Mouse (Mus musculus) frontal cortex, adult (tissue): ENCODE results near the gene Gm20388.

ENCODE experiments used
- ATAC-seq: cut with Nextera tagmentation; 2 replicates; pipeline ENCODE4 v1.9.2; 2017; ENCODE audit warnings: mild to moderate bottlenecking, moderate library complexity, mixed read lengths; ENCODE audit not compliant: low TSS enrichment

The Gm20388 gene

DNA sequence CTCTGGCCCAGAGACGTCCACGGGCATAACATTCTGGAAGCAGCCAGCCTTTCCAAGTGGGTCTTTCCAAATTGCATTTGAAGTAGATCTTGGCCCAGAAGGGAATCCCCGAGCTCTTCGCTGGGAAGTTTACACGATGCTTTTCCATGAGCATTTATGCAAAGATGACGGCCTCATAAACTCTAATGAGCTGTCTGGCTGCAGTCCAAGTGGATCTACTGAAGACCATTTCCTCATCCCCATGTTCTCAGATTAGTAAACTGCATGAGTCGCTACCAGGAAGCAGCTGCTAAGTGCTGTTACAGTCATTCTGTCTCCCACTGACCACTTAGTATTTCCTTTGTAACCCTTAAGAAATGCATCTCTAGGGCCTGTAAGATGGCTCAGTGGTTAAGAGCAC is 3852.7 kb downstream of the Gm20388 start:
- ATAC-seq = no peak

DNA sequence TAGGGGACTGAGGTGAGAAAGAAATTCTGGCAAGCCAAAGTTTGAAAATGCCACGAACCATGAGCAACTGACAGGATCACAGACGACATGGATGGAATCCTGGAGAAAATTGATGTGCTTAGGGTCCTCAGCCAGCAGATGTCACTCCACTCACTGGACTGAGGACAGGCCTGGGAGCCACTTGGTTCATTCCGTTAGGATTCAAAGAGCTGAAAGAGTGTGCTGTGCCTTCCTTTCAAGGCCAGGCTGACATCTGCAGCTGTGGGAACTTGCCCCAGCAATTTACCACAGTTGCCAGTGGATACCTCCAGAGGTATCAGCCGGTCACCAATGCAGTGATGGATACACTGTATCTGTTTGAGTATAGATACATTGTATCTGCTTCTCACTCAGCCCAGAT is 3854.0 kb downstream of the Gm20388 start:
- no peak for ATAC-seq

- ATAC-seq = no peak
Observed at GRCm38 (mm10) chr8:123766516-123766915, 3855.9 kb downstream of the Gm20388 start.

- ATAC-seq = no peak
Observed at GRCm38 (mm10) chr8:123767874-123768273, 3857.2 kb downstream of the Gm20388 start.

DNA sequence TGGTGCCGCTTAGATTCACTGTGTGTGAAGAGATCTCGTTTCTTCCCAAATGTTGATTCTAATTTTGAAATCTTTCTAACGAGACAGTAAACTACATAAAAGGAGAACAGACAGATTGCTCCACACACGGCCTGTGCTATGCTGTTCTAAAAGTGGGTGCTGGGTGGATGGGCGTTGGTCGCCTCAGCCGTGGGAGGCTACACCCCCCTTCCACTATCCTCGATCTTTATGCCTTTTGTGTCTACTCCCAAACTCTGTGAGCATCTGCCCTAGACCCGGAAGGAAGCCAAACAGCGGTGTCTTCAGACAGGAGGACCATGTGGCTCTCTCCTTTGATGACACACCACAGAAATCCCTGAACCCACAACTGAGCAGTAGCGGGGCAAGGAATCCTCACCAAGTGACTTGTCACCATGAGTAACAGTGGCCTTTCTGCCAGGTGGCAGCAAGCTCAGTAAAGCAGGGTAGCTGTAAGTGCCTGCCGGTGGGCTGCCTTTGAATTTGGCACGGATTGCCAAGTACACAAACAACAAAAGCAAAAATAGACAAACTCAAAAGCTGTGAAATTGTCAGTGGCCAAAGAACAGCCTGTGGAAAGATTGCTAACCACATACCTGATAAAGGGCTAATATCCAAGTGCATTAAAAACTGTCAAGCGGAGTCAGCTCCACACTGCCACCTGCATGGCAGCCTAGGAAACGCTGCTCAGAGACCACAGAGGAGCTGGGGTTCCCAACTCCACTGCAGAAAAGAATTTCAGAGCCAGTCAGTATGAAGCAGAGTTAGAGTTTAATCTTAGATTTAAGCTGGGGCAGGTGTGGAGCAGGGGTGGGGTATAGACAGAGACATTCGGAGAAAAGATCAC is 3858.1 kb downstream of the Gm20388 start:
- peak; percentile 58 for ATAC-seq

DNA sequence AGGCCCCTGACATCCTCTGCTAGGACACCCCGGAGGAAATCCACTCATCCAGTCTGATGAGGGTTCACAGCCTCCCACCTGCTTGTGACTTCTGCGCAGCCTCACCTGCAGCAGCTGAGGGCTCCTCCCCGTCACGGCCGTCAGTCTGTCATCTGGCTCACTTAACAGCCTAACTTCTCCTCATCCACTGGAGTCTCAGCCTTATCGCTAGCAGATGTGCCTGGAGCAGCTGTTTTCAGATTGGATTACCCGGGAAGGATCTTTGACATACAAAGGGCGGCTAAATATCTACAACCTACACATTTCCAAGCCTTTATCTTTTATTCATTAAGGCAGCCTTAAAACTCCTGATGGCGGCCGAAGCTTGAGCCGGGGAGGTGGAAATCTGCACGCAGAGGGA is 3862.8 kb downstream of the Gm20388 start:
- no peak for ATAC-seq

GRCm38 (mm10) chr8:123774491-123774890 is 3863.8 kb downstream of the Gm20388 start:
- ATAC-seq = no peak

DNA sequence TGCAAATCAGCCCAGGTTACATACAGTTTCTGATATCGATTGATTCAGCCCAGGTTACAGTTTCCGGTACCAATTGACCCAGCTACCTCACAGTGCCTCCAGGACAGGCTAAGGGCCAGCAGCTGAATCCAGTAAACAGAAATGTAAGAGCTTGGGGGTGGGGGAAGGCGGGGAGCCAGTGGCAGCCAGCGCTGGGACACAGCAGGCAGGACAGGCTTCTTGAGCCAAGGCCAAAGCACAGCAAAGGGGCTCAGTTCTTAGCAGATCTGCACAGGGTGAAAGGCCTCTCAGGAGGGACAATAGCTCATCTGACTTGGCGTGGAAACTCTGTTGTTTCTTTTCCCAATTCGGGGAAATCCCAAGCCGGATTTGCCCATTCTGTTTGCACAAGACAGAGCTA is 3866.7 kb downstream of the Gm20388 start:
- peak; percentile 23; the same call in 1 of the 2 replicates for ATAC-seq

- no peak for ATAC-seq
Observed at GRCm38 (mm10) chr8:123780471-123780870, 3869.8 kb downstream of the Gm20388 start.

GRCm38 (mm10) chr8:123781256-123781655 is 3870.6 kb downstream of the Gm20388 start:
- ATAC-seq = no peak

GRCm38 (mm10) chr8:123783525-123784249 is 3873.0 kb downstream of the Gm20388 start:
- peak; percentile 92 for ATAC-seq

DNA sequence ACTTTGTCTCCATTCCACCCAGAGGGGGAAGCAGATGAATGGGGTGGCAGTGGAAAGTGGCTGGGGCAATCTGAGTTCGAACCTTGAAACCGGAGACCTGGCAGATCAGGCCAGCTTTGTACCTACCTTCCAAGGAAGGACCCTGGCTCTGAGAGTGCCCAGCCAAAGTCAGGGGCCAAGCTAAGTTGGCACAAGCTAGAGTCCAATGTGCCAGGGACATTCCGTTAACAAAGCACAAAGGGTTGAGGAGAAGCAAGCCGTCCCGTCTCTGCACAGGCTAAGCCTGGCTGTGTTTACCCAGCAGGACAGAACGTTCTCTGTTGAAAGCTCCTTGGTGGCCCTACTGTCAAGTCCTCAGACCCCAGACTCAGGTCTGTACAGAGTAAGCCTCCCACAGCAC is 3875.5 kb downstream of the Gm20388 start:
- 0 out of 2 replicates have a peak, but pooled peaks have one; percentile 14 for ATAC-seq

DNA sequence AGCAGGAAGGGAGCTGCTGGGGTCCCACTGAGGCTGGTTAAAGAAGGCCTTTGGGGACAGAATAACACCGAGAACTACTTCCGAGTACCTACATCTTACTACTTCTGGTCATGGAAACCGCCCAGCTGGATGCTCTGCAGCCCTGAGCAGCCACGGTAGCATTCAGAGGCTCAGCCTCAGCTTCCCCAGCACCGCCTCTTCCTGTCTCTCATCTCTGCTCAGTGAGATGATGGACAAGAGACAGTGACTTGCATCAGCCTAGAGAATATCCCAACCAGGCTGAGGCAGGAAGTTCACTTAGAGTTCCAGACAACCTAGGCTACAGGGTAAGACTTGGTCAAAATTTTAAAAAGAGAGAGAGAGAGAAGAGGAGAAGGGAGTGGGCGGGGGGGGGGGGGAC is 3876.0 kb downstream of the Gm20388 start:
- ATAC-seq = no peak

GRCm38 (mm10) chr8:123787254-123787897 is 3876.7 kb downstream of the Gm20388 start:
- ATAC-seq = no peak

DNA sequence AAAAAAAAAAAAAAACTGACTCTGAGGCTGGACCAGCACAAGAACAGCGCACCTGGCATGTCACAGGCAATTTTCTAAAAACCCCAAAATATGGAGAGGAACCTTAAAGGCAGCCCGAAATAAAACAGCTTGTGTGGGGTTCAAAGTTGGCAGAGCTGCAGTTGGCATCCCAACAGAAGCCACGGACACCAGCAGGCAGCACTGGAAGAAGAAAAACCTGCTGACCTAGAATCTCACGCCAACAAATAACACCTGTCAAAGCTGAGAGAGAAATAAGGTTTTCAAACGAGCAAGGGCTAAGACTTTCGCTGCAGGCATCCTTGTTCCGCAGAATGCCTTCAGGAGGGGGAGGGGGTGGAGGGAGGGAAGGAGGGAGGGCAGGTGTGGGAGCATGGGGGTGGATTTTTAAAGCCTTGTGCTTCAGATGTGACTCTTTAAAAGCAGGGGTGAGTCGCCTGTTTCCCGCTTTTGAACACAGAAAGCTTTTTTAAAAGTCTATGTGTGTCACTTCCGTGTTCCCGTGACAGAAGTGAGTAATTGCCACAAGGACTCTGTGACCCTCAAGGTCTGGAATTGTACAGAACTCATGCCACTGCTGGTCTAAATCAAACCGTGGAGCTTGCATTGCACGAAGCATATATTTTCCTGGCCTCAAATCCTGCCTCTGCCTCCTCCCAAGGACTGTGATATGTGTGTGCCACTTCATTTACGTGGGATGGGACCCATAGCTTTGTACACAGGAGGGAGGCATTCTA is 3878.0 kb downstream of the Gm20388 start:
- peak; percentile 47; the same call in 1 of the 2 replicates for ATAC-seq

DNA sequence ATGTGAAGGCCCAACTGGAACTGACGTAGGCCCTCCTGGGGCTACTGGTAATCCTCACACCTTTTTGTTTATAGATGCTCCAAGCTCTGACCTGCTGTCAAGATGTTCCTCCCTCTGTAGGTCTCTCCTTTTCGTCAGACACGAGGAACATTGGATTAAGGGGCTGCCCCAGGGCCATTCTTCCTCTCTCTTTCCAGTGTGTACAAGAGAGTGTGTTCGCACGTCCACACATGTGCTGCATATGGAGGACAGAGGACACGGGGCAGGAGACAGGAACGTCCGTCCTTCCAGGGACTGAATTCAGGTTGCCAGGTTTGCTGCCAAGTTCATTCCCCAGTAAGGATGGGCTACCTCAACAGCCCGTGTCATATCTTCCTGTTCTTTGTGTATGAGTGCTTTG is 3878.8 kb downstream of the Gm20388 start:
- ATAC-seq = no peak

GRCm38 (mm10) chr8:123789970-123790369 is 3879.3 kb downstream of the Gm20388 start:
- peak; percentile 72 for ATAC-seq

DNA sequence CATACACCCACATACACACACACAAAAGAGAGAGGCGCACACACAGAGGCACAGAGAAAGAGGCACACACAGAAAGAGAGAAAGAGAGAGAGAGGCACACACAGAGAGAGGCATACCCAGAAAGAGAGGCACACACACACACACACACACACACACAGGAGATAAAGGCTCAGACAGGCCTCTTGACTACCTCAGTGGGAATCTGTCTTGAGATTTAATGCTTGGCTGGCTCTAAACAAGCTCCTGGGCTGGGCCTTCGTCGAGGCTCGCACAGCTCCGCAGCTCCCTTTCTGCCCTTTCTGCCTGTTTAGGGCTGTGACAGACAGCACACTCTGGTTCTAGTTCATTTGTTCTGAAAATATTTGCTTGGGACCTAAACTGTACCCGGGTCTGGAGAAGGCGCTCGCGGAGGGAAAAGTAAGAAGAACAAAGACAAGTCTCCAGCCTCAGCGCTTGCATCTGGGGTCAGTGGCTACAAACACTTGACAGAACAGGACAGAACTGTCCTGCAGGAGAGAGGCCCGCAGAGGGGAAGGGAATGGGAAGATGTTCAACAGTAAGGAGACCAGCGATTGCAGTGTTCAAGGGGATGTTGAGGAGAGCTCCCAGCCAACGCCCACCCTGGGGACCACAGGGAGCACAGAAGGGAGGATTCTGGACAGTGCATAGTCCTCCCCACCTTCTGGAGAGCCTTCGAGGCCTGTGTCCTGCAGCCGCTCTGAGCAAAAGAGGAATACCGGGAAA is 3880.6 kb downstream of the Gm20388 start:
- ATAC-seq = no peak

GRCm38 (mm10) chr8:123791845-123792225 is 3881.2 kb downstream of the Gm20388 start:
- no peak for ATAC-seq

DNA sequence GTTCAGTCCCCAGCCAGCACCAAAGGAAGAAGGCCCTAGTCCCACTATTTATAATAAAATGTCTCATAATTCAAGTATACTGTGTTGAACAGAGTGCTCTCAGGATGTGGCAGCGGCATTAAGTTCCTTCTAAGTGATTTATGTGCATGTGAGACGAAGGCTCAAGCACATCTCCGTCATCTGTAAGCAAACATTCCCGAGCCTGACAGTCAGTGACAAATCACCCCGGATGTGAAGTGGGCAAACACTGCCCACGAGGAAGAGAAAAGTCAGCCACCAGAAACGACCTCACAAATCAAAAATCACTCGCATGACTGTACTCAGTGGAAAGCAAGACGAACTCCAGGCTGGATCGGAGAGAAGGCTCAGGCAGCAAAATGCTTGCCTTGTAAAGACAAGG is 3883.3 kb downstream of the Gm20388 start:
- no peak for ATAC-seq

GRCm38 (mm10) chr8:123794766-123795165 is 3884.1 kb downstream of the Gm20388 start:
- ATAC-seq = no peak
